Mouse (Mus musculus) liver, embryonic 13.5 days (tissue): ENCODE data around the gene Pbx4. TPM values are rescaled to one million over a fixed set of nuclear protein-coding genes. Genes with fewer than 3 reads are reported as not detected.

Source experiments
- ATAC-seq: fragments of 200-750 bp; cut with Nextera tagmentation; 2 replicates; pipeline ENCODE4 v1.8.0; 2017; ENCODE audit warnings: low read depth, mild to moderate bottlenecking, moderate number of reproducible peaks, moderate library complexity
- DNase-seq: peaks from one replicate; pipeline ENCODE4 v3.0.0; 2022
- H3K27ac ChIP-seq: fragments of 300-500 bp; sonication (generic); 2 replicates; pipeline ENCODE4 v1.5.1; 2015; ENCODE audit warnings: moderate library complexity, mild to moderate bottlenecking, inconsistent platforms
- H3K27me3 ChIP-seq: fragments of 300-500 bp; sonication (generic); 2 replicates; pipeline ENCODE4 v1.6.1; 2015; ENCODE audit warnings: mild to moderate bottlenecking, inconsistent platforms
- H3K36me3 ChIP-seq: fragments of 300-500 bp; sonication (generic); 2 replicates; pipeline ENCODE4 v1.6.1; 2015; ENCODE audit warnings: mild to moderate bottlenecking, inconsistent platforms
- H3K4me1 ChIP-seq: fragments of 300-500 bp; sonication (generic); replicated peaks from 2 replicates; pipeline ENCODE4 v1.6.1; 2015; ENCODE audit warnings: inconsistent platforms
- H3K4me2 ChIP-seq: fragments of 300-500 bp; sonication (generic); 2 replicates; pipeline ENCODE4 v1.6.1; 2015; ENCODE audit warnings: inconsistent platforms, mild to moderate bottlenecking, moderate library complexity
- H3K4me3 ChIP-seq: fragments of 300-500 bp; sonication (generic); replicated peaks from 2 replicates; pipeline ENCODE4 v1.5.1; 2015; ENCODE audit warnings: mild to moderate bottlenecking, inconsistent platforms
- H3K9ac ChIP-seq: fragments of 300-500 bp; sonication (generic); 2 replicates; pipeline ENCODE4 v1.6.1; 2015; ENCODE audit warnings: mild to moderate bottlenecking, inconsistent platforms
- H3K9me3 ChIP-seq: fragments of 300-500 bp; sonication (generic); replicated peaks from 2 replicates; pipeline ENCODE4 v1.6.1; 2016; ENCODE audit warnings: inconsistent platforms
- WGBS: fragments of 180-500 bp; shearing (Covaris S2); methylation state at CpG from one replicate; pipeline ENCODE4 v1.1.7; 2015; ENCODE audit not compliant: insufficient replicate concordance; 5-methylcytosine and 5-hydroxymethylcytosine counted together
- polyA plus RNA-seq: library from polyadenylated mRNA; unstranded; fragments of >200 nt; fragmentation: Nextera tagmentation; extraction: Ambion mirVana; gene quantifications from 2 replicates; pipeline ENCODE4 v1.2.1, GENCODE M21; 2015

Gene Pbx4
- polyA plus RNA-seq, 1 experiment from 2014 or later: 2.8 TPM

DNA sequence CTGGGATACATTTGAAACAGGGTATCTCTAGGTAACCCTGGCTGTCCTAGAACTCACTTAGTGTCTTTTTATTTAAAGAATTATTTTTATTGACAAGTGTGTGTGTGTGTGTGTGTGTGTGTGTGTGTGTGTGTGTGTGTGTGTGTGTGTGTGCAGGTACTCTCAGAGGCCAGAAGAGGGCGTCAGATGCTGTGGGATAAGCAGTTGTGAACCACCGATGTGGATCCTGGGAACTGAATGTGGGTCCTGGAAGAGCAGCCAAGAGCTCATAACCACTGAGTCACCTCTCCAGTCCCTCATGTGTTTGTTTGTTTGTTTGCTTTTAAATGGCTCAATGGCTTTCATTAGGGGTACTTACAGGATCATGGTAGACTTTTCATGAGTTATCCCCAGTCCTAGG lies 17.4 kb upstream of the Pbx4 start:
- Histone ChIP-seq H3K9me3 (no peaks in the 10 kb centered on the region), H3K27ac (no peak overlapping the region), H3K4me3 (no peak overlapping the region), H3K9ac (no peak overlapping the region), H3K4me2 (no peak overlapping the region), H3K4me1 (no peaks in the 10 kb centered on the region), H3K36me3 (peaks cover 44% of the 10 kb centered on the region), H3K27me3 (no peaks in the 10 kb centered on the region)
- ATAC-seq: no peak
- no peak for DNase-seq
- WGBS: 76% methylated on average over 2 of the region's 2 CpGs

DNA sequence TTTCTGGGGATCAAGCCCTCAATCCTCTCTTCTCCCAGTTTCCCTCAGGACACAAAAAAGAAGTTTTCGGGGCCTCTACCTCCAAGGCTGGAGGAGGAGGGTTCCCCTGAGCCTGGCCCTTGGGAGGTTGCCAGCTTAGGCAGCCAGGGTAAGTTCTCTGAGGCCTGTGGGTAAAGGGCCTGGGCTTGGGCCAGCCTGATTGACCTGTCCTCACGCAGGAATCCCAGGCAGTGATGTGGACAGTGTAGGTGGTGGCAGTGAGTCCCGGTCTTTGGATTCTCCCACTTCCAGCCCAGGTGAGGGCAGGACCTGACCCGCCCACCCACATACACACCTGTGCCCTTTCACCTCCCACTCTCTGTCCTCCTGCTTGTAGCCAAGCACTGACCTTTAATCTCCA lies 16.9 kb upstream of the Pbx4 start:
- peaks cover 44% of the 10 kb centered on the region for H3K36me3 ChIP-seq
- DNase-seq (no peak), ATAC-seq (no peak)
- H3K9me3 ChIP-seq: no peaks in the 10 kb centered on the region
- H3K4me3 ChIP-seq: no peak overlapping the region
- H3K9ac ChIP-seq: no peak overlapping the region
- no peaks in the 10 kb centered on the region for H3K27me3 ChIP-seq
- no peak overlapping the region for H3K27ac ChIP-seq
- H3K4me2 ChIP-seq: no peak overlapping the region
- no peaks in the 10 kb centered on the region for H3K4me1 ChIP-seq
- 93% methylated on average over 4 of the region's 4 CpGs for WGBS

GRCm38 (mm10) chr8:69820466-69820865 lies 11.8 kb upstream of the Pbx4 start:
- no peak overlapping the region for H3K27ac ChIP-seq
- no peaks in the 10 kb centered on the region for H3K9me3 ChIP-seq
- H3K4me1 ChIP-seq: peaks cover 27% of the 10 kb centered on the region
- H3K27me3 ChIP-seq: no peaks in the 10 kb centered on the region
- no peak overlapping the region for H3K9ac ChIP-seq
- 74% methylated on average over 9 of the region's 9 CpGs for WGBS
- DNase-seq: no peak
- H3K36me3 ChIP-seq: peaks cover 19% of the 10 kb centered on the region
- no peak overlapping the region for H3K4me3 ChIP-seq
- H3K4me2 ChIP-seq: no peak overlapping the region
- no peak for ATAC-seq

DNA sequence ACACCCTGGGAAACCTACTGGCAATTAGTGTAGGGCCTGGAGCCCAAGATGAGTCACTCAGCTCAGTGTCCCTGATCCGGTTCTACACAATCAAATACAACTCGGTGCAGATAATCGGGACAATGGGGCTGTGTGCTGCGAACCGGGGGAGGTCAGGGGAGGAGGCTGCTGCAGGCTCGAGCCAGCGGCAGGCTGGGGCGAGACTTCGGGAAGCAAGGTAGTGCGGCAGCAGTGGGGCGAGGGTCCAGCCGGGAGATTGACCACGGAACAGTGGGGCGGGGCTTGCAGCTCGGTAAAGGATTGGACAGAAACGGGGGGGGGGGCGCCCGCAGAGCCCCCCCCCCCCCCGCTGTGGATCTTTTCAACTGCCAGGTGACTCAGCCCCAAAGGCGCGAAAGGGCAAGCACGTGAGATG lies 10.3 kb upstream of the Pbx4 start:
- Histone ChIP-seq H3K27me3 (no peaks in the 10 kb centered on the region), H3K4me1 (peaks cover 27% of the 10 kb centered on the region), H3K4me2 (peak overlapping the region; percentile 75), H3K36me3 (peaks cover 11% of the 10 kb centered on the region), H3K9me3 (no peaks in the 10 kb centered on the region), H3K9ac (peak overlapping the region; percentile 65), H3K4me3 (peak overlapping the region; percentile 57), H3K27ac (no peak overlapping the region)
- no peak for DNase-seq
- 2% methylated on average over 13 of the region's 22 CpGs for WGBS
- 0 out of 2 replicates have a peak, but pooled peaks have one; percentile 18 for ATAC-seq

GRCm38 (mm10) chr8:69822386-69823191 lies 9.7 kb upstream of the Pbx4 start, which contains the start of gene Lpar2:
Gene Lpar2, plus strand, starts transcription at chr8:69822429.
- Histone ChIP-seq H3K4me2 (peak within 1 kb of the TSS; percentile 75), H3K27ac (no peak within 1 kb of the TSS), H3K9ac (peak within 1 kb of the TSS; percentile 65), H3K4me3 (peak within 1 kb of the TSS; percentile 57), H3K9me3 (no peaks in the 10 kb centered on the region), H3K4me1 (peaks cover 27% of the 10 kb centered on the region), H3K27me3 (no peaks in the 10 kb centered on the region), H3K36me3 (peaks cover 5% of the 10 kb centered on the region)
- ATAC-seq (peak; percentile 64), DNase-seq (peak; percentile 52)
- 5% methylated on average over 33 of the region's 35 CpGs for WGBS

- no peak overlapping the region for H3K4me2 ChIP-seq
Observed at GRCm38 (mm10) chr8:69826371-69826770, 5.9 kb upstream of the Pbx4 start.

DNA sequence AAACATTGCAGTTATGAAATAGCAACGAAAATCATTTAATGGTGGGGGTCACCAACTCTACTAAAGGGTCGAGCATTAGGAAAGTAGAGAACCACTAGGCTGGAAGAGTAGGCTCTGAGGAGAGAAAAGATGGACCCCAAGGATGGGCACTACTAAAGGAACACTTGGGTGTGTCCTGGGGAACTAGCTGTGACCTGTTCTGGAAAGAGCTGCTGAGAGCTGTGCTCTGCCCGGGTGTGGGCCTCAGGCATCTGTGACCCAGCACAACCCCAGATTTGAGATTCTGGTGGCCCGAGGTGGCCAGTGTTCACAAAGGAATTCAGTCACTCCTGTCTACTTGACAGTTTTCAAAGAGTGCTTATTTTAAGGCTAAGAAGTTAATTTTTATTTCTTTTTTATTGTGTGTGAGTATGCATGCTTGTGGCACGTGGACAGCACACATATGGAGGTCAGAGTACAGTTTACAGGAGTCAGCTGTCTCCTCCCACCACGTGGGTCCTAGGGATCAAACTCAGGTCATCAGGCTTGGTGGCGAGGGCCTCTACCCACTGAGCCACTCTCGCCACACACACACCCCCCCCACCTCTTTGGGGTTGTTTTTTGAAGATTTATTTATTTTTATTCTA lies 4.9 kb downstream of the Pbx4 start:
- Histone ChIP-seq H3K27ac (no peak overlapping the region), H3K4me3 (no peak overlapping the region), H3K4me1 (peaks cover 12% of the 10 kb centered on the region), H3K9me3 (no peaks in the 10 kb centered on the region), H3K36me3 (no peaks in the 10 kb centered on the region), H3K4me2 (no peak overlapping the region), H3K9ac (no peak overlapping the region), H3K27me3 (no peaks in the 10 kb centered on the region)
- 51% methylated on average over 8 of the region's 8 CpGs for WGBS
- DNase-seq (no peak), ATAC-seq (no peak)

More at GRCm38 (mm10) chr8:69826371-69826770, 5.9 kb upstream of the Pbx4 start:
- no peak for DNase-seq
- H3K4me3 ChIP-seq: no peak overlapping the region
- no peak overlapping the region for H3K9ac ChIP-seq
- WGBS: 81% methylated on average over 12 of the region's 12 CpGs
- H3K27me3 ChIP-seq: no peaks in the 10 kb centered on the region
- ATAC-seq: no peak
- H3K36me3 ChIP-seq: no peaks in the 10 kb centered on the region
- peaks cover 27% of the 10 kb centered on the region for H3K4me1 ChIP-seq
- no peaks in the 10 kb centered on the region for H3K9me3 ChIP-seq
- H3K27ac ChIP-seq: no peak overlapping the region

DNA sequence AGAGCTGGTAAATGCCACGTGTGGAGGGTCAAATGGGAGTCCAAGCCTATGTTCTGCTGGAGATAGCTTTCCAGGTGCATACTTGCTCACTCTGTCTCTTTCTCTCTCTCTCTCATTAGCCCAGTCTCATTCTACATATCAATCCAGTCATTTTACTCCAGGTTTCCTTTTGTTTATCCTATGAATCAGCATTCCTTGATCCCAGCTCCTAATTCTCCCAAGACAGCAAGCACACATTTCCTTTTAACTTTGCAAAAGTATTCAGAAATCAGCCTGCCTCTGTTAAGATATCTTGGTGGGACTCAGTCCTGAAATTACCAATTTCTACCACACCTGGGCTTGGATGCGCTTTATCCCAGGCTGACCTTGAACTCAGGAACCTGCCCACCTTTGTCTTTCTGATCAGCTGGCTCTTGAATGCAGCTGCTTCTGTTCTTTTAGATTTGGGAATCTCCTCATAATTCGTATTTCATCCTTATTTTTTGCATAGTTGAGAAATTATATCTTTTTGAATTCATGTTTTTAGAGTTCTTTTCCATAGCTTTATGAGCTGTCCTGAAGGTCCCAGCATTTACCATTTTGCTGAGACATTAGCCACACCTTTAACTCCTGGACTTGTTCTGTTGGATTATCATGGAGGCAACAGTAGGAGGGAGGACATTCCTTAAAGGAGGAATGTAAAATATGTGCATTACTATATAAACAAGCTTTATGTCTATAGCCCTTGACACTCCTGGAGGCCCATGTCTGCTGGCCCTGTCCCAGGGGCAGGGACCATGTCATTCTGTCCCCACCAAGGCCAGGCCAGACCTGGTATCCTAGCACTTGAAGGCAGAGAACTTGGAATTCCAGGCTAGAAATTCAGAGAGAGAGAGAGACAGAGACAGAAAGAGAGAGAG lies 15.1 kb downstream of the Pbx4 start:
- Histone ChIP-seq H3K9me3 (no peaks in the 10 kb centered on the region), H3K4me3 (no peak overlapping the region), H3K36me3 (no peaks in the 10 kb centered on the region), H3K27me3 (no peaks in the 10 kb centered on the region), H3K27ac (no peak overlapping the region), H3K4me1 (peaks cover 23% of the 10 kb centered on the region), H3K9ac (no peak overlapping the region), H3K4me2 (no peak overlapping the region)
- DNase-seq (no peak), ATAC-seq (no peak)
- WGBS: 49% methylated on average over 3 of the region's 3 CpGs

DNA sequence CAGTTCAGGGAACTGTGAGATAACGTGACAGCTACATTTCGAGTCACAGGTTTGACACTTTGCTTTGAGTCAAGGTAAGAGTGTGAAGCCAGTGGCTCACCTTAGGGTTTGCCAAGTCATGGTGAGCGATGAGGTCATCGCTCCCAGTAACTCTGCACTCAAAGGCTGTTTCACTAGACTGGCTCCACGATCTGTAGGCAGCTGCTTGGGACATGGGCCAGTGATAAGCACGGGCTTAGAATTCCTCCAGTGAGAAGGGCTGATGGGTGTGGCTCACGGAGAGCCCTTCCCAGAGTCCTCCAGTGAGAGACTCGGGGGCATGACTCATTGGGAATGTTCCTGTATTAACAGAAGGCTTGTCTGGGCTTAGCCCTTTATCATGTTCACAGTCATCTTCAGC lies 16.7 kb downstream of the Pbx4 start:
- no peak overlapping the region for H3K4me2 ChIP-seq
- WGBS: 58% methylated on average over 8 of the region's 8 CpGs
- H3K27ac ChIP-seq: peak overlapping the region; percentile 40; the same call in 1 of the 2 replicates
- H3K4me1 ChIP-seq: peaks cover 23% of the 10 kb centered on the region
- H3K9me3 ChIP-seq: no peaks in the 10 kb centered on the region
- no peaks in the 10 kb centered on the region for H3K27me3 ChIP-seq
- DNase-seq (peak; percentile 39), ATAC-seq (peak; percentile 66)
- H3K36me3 ChIP-seq: no peaks in the 10 kb centered on the region
- H3K9ac ChIP-seq: no peak overlapping the region
- H3K4me3 ChIP-seq: no peak overlapping the region

DNA sequence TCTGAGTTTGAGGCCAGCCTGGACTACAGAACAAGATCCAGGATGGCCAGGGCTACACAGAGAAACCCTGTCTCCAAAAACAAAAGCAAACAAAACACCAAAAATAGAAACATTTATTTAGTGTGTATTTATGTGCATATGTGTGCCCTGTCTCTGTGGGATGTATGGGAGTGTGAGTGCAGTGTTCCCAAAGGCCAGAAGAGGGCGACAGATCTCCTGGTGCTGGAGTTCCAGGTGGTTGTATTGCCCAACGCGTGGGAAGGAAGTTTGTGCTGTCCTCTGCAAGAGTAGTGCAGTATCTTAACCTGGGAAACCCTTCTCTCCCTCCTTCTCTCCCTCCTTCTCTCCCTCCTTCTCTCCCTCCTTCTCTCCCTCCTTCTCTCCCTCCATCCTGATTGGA lies 17.6 kb downstream of the Pbx4 start:
- Histone ChIP-seq H3K27me3 (no peaks in the 10 kb centered on the region), H3K36me3 (no peaks in the 10 kb centered on the region), H3K4me1 (peaks cover 23% of the 10 kb centered on the region), H3K4me3 (no peak overlapping the region), H3K4me2 (no peak overlapping the region), H3K9me3 (no peaks in the 10 kb centered on the region), H3K9ac (no peak overlapping the region), H3K27ac (no peak overlapping the region)
- DNase-seq (no peak), ATAC-seq (no peak)
- 34% methylated on average over 3 of the region's 3 CpGs for WGBS

- Histone ChIP-seq H3K4me2 (peak overlapping the region; percentile 41), H3K9ac (peak overlapping the region; percentile 33; the same call in 1 of the 2 replicates), H3K4me3 (no peak overlapping the region), H3K27ac (peak overlapping the region; percentile 79), H3K9me3 (no peaks in the 10 kb centered on the region), H3K27me3 (no peaks in the 10 kb centered on the region), H3K4me1 (peaks cover 23% of the 10 kb centered on the region), H3K36me3 (no peaks in the 10 kb centered on the region)
- WGBS: 67% methylated on average over 7 of the region's 7 CpGs
- ATAC-seq (peak; percentile 91), DNase-seq (peak; percentile 49)
Observed at GRCm38 (mm10) chr8:69850926-69851506, 18.7 kb downstream of the Pbx4 start.
